Mouse (Mus musculus): ENCODE data around the gene Prrx2. TPM values are rescaled to one million over a fixed set of nuclear protein-coding genes. Genes with fewer than 3 reads are reported as not detected.
"Not testable (repeated sequence)": the region's sequence is repeated elsewhere in the genome, so short reads cannot be mapped to it uniquely, and the experiment has no call there.

The Prrx2 gene
- polyA plus RNA-seq, 1 experiment, result not detected

DNA sequence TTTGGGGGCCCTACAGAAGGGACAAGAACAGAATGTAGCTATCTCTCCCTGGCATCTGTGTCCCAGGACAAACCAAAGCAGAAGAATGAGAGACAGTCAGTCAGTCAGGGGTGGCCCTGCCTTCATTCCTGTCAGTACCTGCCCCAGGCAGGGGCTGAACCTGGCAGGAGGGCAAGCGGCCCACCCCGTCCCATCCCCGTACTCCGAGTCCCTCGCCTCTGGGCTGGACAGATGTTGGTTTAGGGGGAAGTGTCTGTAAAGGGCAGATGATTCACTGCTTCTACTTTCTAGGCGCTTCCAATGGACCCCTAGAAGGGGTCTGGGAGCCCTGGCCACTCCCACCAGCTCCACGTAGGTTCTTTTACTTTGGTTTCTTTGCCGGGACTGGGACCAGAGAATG lies 67.5 kb downstream of the Prrx2 start:
- no peak overlapping the region for H3K4me3 ChIP-seq (replicated peaks)
- TF ChIP-seq FLI1 (IDR thresholded peaks at IDR 0.05; ENCODE audit: low read length) (no peak), GATA1 (IDR thresholded peaks at IDR 0.05; ENCODE audit: borderline replicate concordance, low read length) (no peak)
- H3K36me3 ChIP-seq (replicated peaks; ENCODE audit: low read length), result no peaks in the 10 kb centered on the region
- H3K4me1 ChIP-seq, result peaks cover 29% of the 10 kb centered on the region
- H3K27me3 ChIP-seq (replicated peaks), result peaks cover 77% of the 10 kb centered on the region
- H3K9me3 ChIP-seq, result no peaks in the 10 kb centered on the region

DNA sequence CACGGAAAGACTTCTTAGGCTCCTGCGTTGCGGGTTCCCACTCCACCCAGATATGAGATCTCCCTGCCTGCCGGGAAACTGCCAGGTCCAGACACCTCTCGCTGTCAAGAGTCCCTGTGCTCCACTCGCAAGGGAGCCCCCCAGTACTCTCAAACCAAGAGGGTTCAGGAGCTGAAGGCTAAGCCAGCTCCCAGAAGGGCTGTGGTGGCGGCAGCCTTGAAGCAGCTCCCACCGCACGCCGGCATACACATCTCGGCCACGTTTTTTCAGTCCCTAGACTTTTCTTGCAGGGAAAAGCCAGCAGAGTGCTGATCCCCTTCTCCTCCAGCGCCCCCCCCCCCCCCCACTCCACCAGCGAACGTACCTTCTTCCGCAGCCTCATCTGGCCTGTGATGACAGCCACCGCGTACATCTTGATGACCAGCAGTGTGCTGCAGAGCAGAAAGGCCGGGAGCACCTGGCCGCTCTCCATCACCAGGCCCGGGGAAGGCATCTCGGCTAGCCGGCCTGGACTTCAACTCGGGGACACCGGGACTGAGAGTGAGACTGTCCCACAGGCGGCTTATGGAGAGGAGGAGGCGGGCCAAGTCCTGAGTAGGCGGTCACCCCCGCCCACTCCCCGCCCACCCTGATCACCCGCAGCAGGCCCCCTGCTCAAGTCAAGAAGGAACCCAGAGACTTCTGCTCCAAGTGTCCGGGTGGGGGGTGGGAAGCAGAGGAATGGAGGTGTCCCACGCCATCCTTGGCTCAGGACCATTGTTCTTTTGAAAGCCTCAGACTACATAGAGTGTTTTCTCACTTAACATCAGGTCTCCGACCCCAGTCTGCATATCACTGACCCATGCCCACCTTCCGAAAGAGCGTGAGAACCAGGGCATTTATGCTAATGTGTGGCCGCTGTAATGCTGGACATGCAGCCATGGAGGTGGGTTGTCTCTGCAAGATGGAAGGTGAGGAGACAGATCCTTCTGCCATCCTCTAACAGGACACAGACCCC lies 68.3 kb downstream of the Prrx2 start:
- peaks cover 22% of the 10 kb centered on the region for H3K4me1 ChIP-seq
- peak overlapping the region; percentile 18 for H3K4me3 ChIP-seq (replicated peaks)
- no peaks in the 10 kb centered on the region for H3K9me3 ChIP-seq
- peaks cover 71% of the 10 kb centered on the region for H3K27me3 ChIP-seq (replicated peaks)
- H3K36me3 ChIP-seq (replicated peaks; ENCODE audit: low read length), result no peaks in the 10 kb centered on the region
- TF ChIP-seq FLI1 (IDR thresholded peaks at IDR 0.05; ENCODE audit: low read length) (no peak), GATA1 (IDR thresholded peaks at IDR 0.05; ENCODE audit: borderline replicate concordance, low read length) (no peak)

DNA sequence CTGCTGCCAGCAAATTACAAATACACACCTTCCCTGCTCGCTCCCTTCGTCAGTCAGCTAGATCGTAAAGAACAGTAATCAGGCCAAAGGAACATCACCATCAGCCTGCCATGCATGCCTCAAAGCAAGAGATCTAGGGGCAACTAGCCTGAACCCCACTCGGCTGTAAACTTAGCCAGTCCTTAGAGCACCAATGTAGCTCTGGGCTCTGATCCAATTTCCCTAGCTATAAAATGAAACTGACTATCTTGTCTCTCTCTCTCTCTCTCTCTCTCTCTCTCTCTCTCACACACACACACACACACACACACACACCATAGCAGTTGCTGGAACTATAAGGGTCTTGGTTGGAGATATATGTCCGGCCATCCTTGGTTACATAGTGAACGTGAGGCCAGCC lies 69.5 kb downstream of the Prrx2 start:
- H3K27me3 ChIP-seq (replicated peaks), result peaks cover 71% of the 10 kb centered on the region
- no peaks in the 10 kb centered on the region for H3K36me3 ChIP-seq (replicated peaks; ENCODE audit: low read length)
- TF ChIP-seq FLI1 (IDR thresholded peaks at IDR 0.05; ENCODE audit: low read length) (no peak), GATA1 (IDR thresholded peaks at IDR 0.05; ENCODE audit: borderline replicate concordance, low read length) (no peak)
- no peaks in the 10 kb centered on the region for H3K9me3 ChIP-seq
- H3K4me3 ChIP-seq (replicated peaks), result no peak overlapping the region
- H3K4me1 ChIP-seq, result peaks cover 18% of the 10 kb centered on the region

DNA sequence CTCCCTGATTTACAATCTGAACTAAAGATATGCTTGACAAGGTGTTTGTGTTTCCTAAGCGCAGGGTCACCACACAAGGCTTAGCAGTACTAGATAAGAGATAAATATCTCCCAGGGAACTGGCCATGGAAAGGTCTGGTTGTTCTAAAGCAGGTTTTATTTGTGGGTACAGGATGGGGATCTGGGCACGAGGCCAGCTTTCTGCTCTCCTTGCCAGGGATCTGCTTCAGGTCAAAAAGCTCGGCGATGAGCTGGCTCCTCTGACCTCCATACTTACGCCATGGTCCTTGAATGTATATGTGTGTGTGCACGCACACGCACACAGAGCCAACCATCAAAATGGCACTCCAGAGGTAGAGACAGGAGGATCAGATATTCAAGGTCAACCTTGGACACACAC lies 70.2 kb downstream of the Prrx2 start:
- TF ChIP-seq FLI1 (IDR thresholded peaks at IDR 0.05; ENCODE audit: low read length), result no peak
- no peak for TF ChIP-seq GATA1 (IDR thresholded peaks at IDR 0.05; ENCODE audit: borderline replicate concordance, low read length)
- H3K9me3 ChIP-seq, result no peaks in the 10 kb centered on the region
- H3K36me3 ChIP-seq (replicated peaks; ENCODE audit: low read length), result no peaks in the 10 kb centered on the region
- peaks cover 69% of the 10 kb centered on the region for H3K27me3 ChIP-seq (replicated peaks)
- no peak overlapping the region for H3K4me3 ChIP-seq (replicated peaks)
- peaks cover 13% of the 10 kb centered on the region; the same call in 1 of the 2 replicates for H3K4me1 ChIP-seq

DNA sequence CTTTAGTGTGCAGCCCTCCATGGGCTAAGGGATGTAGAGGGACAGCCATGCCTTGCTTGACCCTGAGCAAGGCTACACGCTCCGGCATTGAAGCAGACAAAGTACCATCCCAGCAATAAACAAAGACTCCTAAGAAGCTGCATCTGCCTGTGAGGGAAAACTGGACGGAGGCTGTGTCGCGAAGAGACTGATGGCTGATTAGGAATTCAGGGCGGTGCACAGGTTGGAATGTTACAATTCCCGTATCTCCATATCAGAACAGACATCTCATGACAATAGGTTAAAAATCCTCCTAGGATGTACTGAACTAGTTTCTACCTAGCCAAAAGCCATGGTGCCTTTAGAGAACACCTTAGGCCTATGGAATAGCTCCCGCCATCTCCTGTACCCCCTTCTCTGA lies 71.1 kb downstream of the Prrx2 start:
- Histone ChIP-seq H3K4me1 (peaks cover 13% of the 10 kb centered on the region; the same call in 1 of the 2 replicates), H3K36me3 (replicated peaks; ENCODE audit: low read length) (no peaks in the 10 kb centered on the region), H3K27me3 (replicated peaks) (peaks cover 63% of the 10 kb centered on the region), H3K4me3 (replicated peaks) (no peak overlapping the region), H3K9me3 (no peaks in the 10 kb centered on the region)
- TF ChIP-seq FLI1 (IDR thresholded peaks at IDR 0.05; ENCODE audit: low read length) (no peak), GATA1 (IDR thresholded peaks at IDR 0.05; ENCODE audit: borderline replicate concordance, low read length) (no peak)

DNA sequence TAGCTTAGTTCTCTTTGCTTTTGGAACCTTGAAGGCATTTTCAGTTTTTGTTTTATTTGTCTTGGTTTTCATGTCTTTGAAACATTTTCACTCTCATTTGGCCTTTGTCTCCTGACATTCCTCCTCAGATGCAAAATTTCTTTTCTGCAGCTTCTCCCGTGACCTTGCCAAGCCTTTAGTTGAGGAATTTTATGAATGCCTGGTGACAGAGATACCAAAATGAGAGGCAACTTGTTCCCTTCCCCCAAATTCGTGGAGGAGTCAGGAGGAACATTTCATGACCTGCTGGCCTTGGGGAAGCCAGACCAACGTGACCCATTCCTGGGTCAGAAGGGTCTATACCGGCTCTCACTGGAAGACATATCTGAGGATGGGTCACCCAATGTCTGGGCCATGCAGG lies 71.9 kb downstream of the Prrx2 start:
- Histone ChIP-seq H3K27me3 (replicated peaks) (peaks cover 56% of the 10 kb centered on the region), H3K9me3 (no peaks in the 10 kb centered on the region), H3K4me1 (peaks cover 11% of the 10 kb centered on the region; the same call in 1 of the 2 replicates), H3K36me3 (replicated peaks; ENCODE audit: low read length) (no peaks in the 10 kb centered on the region), H3K4me3 (replicated peaks) (no peak overlapping the region)
- TF ChIP-seq FLI1 (IDR thresholded peaks at IDR 0.05; ENCODE audit: low read length) (no peak), GATA1 (IDR thresholded peaks at IDR 0.05; ENCODE audit: borderline replicate concordance, low read length) (no peak)

DNA sequence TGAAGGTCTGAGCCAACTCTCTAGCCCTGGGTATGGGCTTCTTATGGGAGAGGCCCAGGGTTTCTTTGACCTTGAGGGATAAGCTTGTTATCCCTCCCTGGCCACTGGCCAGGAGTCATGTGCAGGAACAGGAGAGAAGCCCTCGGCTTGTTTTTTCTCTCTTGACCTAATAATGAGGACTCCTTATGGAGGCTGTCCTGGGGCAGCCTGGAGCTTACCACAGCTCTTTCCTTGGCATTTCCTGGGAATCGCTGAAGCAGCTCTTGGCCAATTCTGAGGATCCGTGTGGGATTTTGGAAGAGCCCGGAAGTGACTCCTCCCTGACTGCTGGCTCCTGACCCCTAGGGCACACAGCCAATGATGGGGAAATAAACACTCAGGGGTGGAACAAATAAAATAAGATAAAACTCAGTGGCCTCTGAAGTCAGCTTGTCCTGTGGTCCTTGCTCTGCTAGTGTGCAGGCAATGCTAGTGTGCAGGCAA lies 77.6 kb downstream of the Prrx2 start:
- peaks cover 35% of the 10 kb centered on the region for H3K27me3 ChIP-seq (replicated peaks)
- peaks cover 9% of the 10 kb centered on the region for H3K4me1 ChIP-seq
- no peak overlapping the region for H3K4me3 ChIP-seq (replicated peaks)
- H3K36me3 ChIP-seq (replicated peaks; ENCODE audit: low read length), result no peaks in the 10 kb centered on the region
- no peaks in the 10 kb centered on the region for H3K9me3 ChIP-seq
- TF ChIP-seq GATA1 (IDR thresholded peaks at IDR 0.05; ENCODE audit: borderline replicate concordance, low read length), result no peak
- no peak for TF ChIP-seq FLI1 (IDR thresholded peaks at IDR 0.05; ENCODE audit: low read length)

DNA sequence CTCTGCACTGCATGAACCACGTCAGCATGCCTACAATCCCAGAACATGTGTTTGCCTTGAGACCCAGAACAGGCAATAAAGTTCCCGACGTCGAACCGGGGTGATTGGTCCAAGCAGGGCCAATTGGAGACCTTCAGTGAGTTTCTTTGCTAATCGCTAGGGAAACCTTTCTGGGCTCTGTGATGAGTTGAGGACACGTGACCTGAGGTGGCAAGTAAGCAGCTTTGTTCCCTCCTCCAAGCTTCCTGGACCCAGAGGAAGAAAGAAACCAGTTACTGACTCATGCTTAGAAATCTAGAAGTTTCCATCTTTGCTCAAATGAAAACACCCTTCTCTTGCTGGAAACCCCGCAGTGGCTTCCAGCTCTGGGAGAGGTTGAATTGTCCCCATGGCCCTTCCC lies 78.2 kb downstream of the Prrx2 start:
- Histone ChIP-seq H3K4me1 (peaks cover 10% of the 10 kb centered on the region), H3K9me3 (no peaks in the 10 kb centered on the region), H3K36me3 (replicated peaks; ENCODE audit: low read length) (no peaks in the 10 kb centered on the region), H3K27me3 (replicated peaks) (peaks cover 41% of the 10 kb centered on the region), H3K4me3 (replicated peaks) (no peak overlapping the region)
- TF ChIP-seq GATA1 (IDR thresholded peaks at IDR 0.05; ENCODE audit: borderline replicate concordance, low read length) (no peak), FLI1 (IDR thresholded peaks at IDR 0.05; ENCODE audit: low read length) (no peak)

DNA sequence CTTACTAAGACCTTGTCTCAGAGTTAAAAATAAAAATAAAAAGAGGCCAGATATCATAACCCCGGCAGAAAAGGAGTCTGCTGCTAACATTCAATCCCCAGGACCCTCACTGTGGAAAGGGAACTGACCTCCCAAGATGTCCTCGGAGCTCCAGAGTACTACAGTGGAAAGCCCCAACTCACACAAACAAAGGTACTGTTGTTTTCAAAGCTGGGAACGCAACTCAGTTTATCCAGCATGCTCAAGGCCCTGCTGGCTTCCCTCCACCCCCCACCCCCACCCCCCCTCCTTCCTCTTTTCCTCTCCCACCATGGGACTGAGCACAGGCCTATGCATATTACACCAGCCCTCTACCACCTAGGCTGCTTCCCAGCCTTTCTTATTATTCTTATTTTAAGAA lies 80.1 kb downstream of the Prrx2 start:
- TF ChIP-seq FLI1 (IDR thresholded peaks at IDR 0.05; ENCODE audit: low read length), result no peak
- TF ChIP-seq GATA1 (IDR thresholded peaks at IDR 0.05; ENCODE audit: borderline replicate concordance, low read length), result no peak
- H3K36me3 ChIP-seq (replicated peaks; ENCODE audit: low read length), result no peaks in the 10 kb centered on the region
- peaks cover 14% of the 10 kb centered on the region for H3K4me1 ChIP-seq
- H3K4me3 ChIP-seq (replicated peaks), result no peak overlapping the region
- no peaks in the 10 kb centered on the region for H3K9me3 ChIP-seq
- H3K27me3 ChIP-seq (replicated peaks), result peaks cover 41% of the 10 kb centered on the region

DNA sequence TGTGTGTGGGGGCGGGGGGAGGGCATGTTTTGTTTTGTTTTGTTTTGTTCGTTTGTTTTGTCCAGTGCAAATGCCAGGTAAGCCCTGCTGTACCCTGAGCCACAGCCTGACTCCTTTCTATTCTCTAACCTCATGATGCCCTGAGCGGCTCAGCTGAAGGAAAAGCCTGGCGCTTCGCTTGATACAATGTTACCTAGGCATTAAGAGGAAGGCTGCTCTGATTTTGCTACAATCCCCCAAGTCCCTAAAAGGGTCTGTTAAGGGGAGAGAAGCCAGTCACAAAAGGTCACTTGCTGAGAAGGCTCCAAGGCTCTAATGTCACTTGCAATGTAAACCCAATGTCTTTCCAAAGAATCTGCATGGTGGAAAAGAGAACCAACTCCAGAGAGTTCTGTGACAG lies 80.6 kb downstream of the Prrx2 start:
- peaks cover 44% of the 10 kb centered on the region for H3K27me3 ChIP-seq (replicated peaks)
- no peak overlapping the region for H3K4me3 ChIP-seq (replicated peaks)
- no peak for TF ChIP-seq GATA1 (IDR thresholded peaks at IDR 0.05; ENCODE audit: borderline replicate concordance, low read length)
- no peak for TF ChIP-seq FLI1 (IDR thresholded peaks at IDR 0.05; ENCODE audit: low read length)
- H3K36me3 ChIP-seq (replicated peaks; ENCODE audit: low read length), result no peaks in the 10 kb centered on the region
- peaks cover 14% of the 10 kb centered on the region for H3K4me1 ChIP-seq
- H3K9me3 ChIP-seq, result no peaks in the 10 kb centered on the region

DNA sequence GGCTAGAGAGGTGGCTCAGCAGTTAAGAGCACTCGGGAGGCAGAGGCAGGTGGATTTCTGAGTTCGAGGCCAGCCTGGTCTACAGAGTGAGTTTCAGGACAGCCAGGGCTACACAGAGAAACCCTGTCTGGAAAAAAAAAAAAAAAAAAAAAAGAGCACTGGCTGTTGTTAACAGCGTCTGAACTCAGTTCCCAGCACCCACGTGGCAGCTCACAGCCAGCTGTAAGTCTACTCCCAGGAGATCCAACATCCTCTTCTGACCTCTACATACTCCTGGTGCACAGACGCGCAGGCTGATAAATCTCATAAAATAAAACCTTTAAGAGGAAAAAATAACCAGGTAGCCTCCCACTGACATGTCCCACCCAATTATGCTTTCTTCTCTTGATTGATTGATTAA lies 81.2 kb downstream of the Prrx2 start:
- peaks cover 49% of the 10 kb centered on the region for H3K27me3 ChIP-seq (replicated peaks)
- H3K4me3 ChIP-seq (replicated peaks); H3K36me3 ChIP-seq (replicated peaks; ENCODE audit: low read length); H3K9me3 ChIP-seq: not testable (repeated sequence)
- peaks cover 14% of the 10 kb centered on the region for H3K4me1 ChIP-seq

All from megakaryocyte, embryonic 14.5 days (primary cell).